Mouse (Mus musculus) kidney, adult 11 months (tissue): Measurements from ENCODE around the gene Scamp5.
A peak's percentile ranks its signal among the peaks of the same experiment; 100 is the strongest.

Source experiments
- DNase-seq: peaks from one replicate; pipeline ENCODE4 v3.0.0; 2022

Gene Scamp5

GRCm38 (mm10) chr9:57467896-57468549 is at the start of gene Scamp5:
TSS of gene Scamp5 (minus strand) at chr9:57468060.
- peak; percentile 88 for DNase-seq

GRCm38 (mm10) chr9:57517113-57517512 is 49.3 kb upstream of the Scamp5 start:
- DNase-seq, result no peak

- DNase-seq, result no peak
Observed at GRCm38 (mm10) chr9:57510577-57510976, 42.7 kb upstream of the Scamp5 start.

- peak; percentile 27 for DNase-seq
Observed at GRCm38 (mm10) chr9:57505700-57506099, 37.8 kb upstream of the Scamp5 start.

GRCm38 (mm10) chr9:57504891-57505290 is 37.0 kb upstream of the Scamp5 start:
- DNase-seq, result no peak

GRCm38 (mm10) chr9:57504381-57504700 is 36.5 kb upstream of the Scamp5 start:
- peak; percentile 63 for DNase-seq

GRCm38 (mm10) chr9:57503622-57504380 is 35.9 kb upstream of the Scamp5 start, which contains the start of gene Rpp25:
TSS of gene Rpp25 (plus strand) at chr9:57504026.
- peak; percentile 56 for DNase-seq

- no peak for DNase-seq
Observed at GRCm38 (mm10) chr9:57502911-57503621, 35.2 kb upstream of the Scamp5 start.

GRCm38 (mm10) chr9:57501861-57502260 is 34.0 kb upstream of the Scamp5 start:
- no peak for DNase-seq

GRCm38 (mm10) chr9:57501452-57501851 is 33.6 kb upstream of the Scamp5 start:
- DNase-seq, result no peak

GRCm38 (mm10) chr9:57498536-57498935 is 30.7 kb upstream of the Scamp5 start:
- DNase-seq, result no peak

- peak; percentile 48 for DNase-seq
Observed at GRCm38 (mm10) chr9:57497236-57497635, 29.4 kb upstream of the Scamp5 start.

GRCm38 (mm10) chr9:57494970-57495369 is 27.1 kb upstream of the Scamp5 start:
- DNase-seq, result no peak

GRCm38 (mm10) chr9:57493532-57493931 is 25.7 kb upstream of the Scamp5 start:
- DNase-seq, result no peak

GRCm38 (mm10) chr9:57487807-57488206 is 19.9 kb upstream of the Scamp5 start:
- no peak for DNase-seq

- peak; percentile 77 for DNase-seq
Observed at GRCm38 (mm10) chr9:57485774-57486173, 17.9 kb upstream of the Scamp5 start.

GRCm38 (mm10) chr9:57468914-57469313 is 1.1 kb upstream of the Scamp5 start:
- no peak for DNase-seq

GRCm38 (mm10) chr9:57467271-57467771 is 539 bp downstream of the Scamp5 start:
- peak; percentile 42 for DNase-seq

- DNase-seq, result no peak
Observed at GRCm38 (mm10) chr9:57466101-57466500, 1.8 kb downstream of the Scamp5 start.

GRCm38 (mm10) chr9:57462866-57463265 is 5.0 kb downstream of the Scamp5 start:
- no peak for DNase-seq

- no peak for DNase-seq
Observed at GRCm38 (mm10) chr9:57459707-57460106, 8.2 kb downstream of the Scamp5 start.

- DNase-seq, result no peak
Observed at GRCm38 (mm10) chr9:57453516-57453915, 14.3 kb downstream of the Scamp5 start.

GRCm38 (mm10) chr9:57452624-57453462 is 15.0 kb downstream of the Scamp5 start:
- no peak for DNase-seq
